Mouse (Mus musculus) midbrain, embryonic 14.5 days (tissue): Measurements from ENCODE around the gene Notch4. TPM values are rescaled to one million over a fixed set of nuclear protein-coding genes. Genes with fewer than 3 reads are reported as not detected.
A peak's percentile ranks its signal among the peaks of the same experiment; 100 is the strongest.

Experiments
- ATAC-seq: fragments of 200-750 bp; cut with Nextera tagmentation; 2 replicates; pipeline ENCODE4 v1.8.0; 2017; ENCODE audit warnings: moderate number of reproducible peaks, moderate library complexity; ENCODE audit not compliant: low FRiP score, low TSS enrichment
- DNase-seq: peaks from one replicate; pipeline ENCODE4 v3.0.0-alpha.2; 2015
- H3K27ac ChIP-seq: fragments of 300-500 bp; sonication (generic); replicated peaks from 2 replicates; pipeline ENCODE4 v1.5.1; 2014; ENCODE audit warnings: mild to moderate bottlenecking, low read depth, low read length, moderate library complexity
- H3K27me3 ChIP-seq: fragments of 300-500 bp; sonication (generic); 2 replicates; pipeline ENCODE4 v1.6.1; 2014; ENCODE audit warnings: low read length, control low read depth, mixed read lengths; ENCODE audit not compliant: control insufficient read depth, insufficient read depth
- H3K36me3 ChIP-seq: fragments of 300-500 bp; sonication (generic); 2 replicates; pipeline ENCODE4 v1.6.1; 2014; ENCODE audit warnings: low read length, control low read depth; ENCODE audit not compliant: control insufficient read depth, insufficient read depth
- H3K4me1 ChIP-seq: fragments of 300-500 bp; sonication (generic); 2 replicates; pipeline ENCODE4 v1.6.1; 2014; ENCODE audit warnings: mild to moderate bottlenecking, antibody characterized with exemption, low read length, control low read depth; ENCODE audit not compliant: control insufficient read depth, insufficient read depth
- H3K4me2 ChIP-seq: fragments of 300-500 bp; sonication (generic); 2 replicates; pipeline ENCODE4 v1.6.1; 2014; ENCODE audit warnings: mild to moderate bottlenecking, low read length, moderate library complexity
- H3K4me3 ChIP-seq: fragments of 300-500 bp; sonication (generic); replicated peaks from 2 replicates; pipeline ENCODE4 v1.5.1; 2014; ENCODE audit warnings: low read depth, low read length
- H3K9ac ChIP-seq: fragments of 300-500 bp; sonication (generic); replicated peaks from 2 replicates; pipeline ENCODE4 v1.6.1; 2014; ENCODE audit warnings: mild to moderate bottlenecking, low read length, moderate library complexity
- H3K9me3 ChIP-seq: fragments of 300-500 bp; sonication (generic); 2 replicates; pipeline ENCODE4 v1.6.1; 2016; ENCODE audit warnings: low read length, control low read depth, mixed read lengths; ENCODE audit not compliant: control insufficient read depth
- WGBS: fragments of 180-500 bp; shearing (Covaris S2); extraction: QIAGEN DNeasy Blood & Tissue Kit; methylation state at CpG from one replicate; pipeline ENCODE4 v1.1.7; 2014; 5-methylcytosine and 5-hydroxymethylcytosine counted together
- polyA plus RNA-seq: library from polyadenylated mRNA; unstranded; fragments of >200 nt; fragmentation: Nextera tagmentation; extraction: Ambion mirVana; gene quantifications from 2 replicates; pipeline ENCODE4 v1.2.1, GENCODE M21; 2014

The Notch4 gene
- polyA plus RNA-seq, 1 experiment from 2014 or later: 10.3 TPM

GRCm38 (mm10) chr17:34628644-34628967, 64.5 kb downstream of the Notch4 start:
- 15% methylated on average over 5 of the region's 5 CpGs for WGBS

GRCm38 (mm10) chr17:34629221-34629751, 65.2 kb downstream of the Notch4 start, which contains the start of gene Prrt1:
TSS of gene Prrt1 (plus strand) at chr17:34629533.
- H3K4me2 ChIP-seq: peak within 1 kb of the TSS; percentile 90
- peak within 1 kb of the TSS; percentile 93 for H3K27ac ChIP-seq
- ATAC-seq (peak; percentile 49; the same call in 1 of the 2 replicates), DNase-seq (peak; percentile 89)
- H3K4me1 ChIP-seq: peaks cover 53% of the 10 kb centered on the region
- H3K36me3 ChIP-seq: no peaks in the 10 kb centered on the region
- peaks cover 14% of the 10 kb centered on the region; the same call in 1 of the 2 replicates for H3K27me3 ChIP-seq
- no peaks in the 10 kb centered on the region for H3K9me3 ChIP-seq
- H3K4me3 ChIP-seq: peak within 1 kb of the TSS; percentile 71
- under 1% methylated on average over 16 of the region's 16 CpGs for WGBS
- peak within 1 kb of the TSS; percentile 68 for H3K9ac ChIP-seq

More at GRCm38 (mm10) chr17:34628644-34628967, 64.5 kb downstream of the Notch4 start:
- DNase-seq (no peak), ATAC-seq (no peak)
- peak overlapping the region; percentile 71 for H3K4me3 ChIP-seq
- peaks cover 14% of the 10 kb centered on the region; the same call in 1 of the 2 replicates for H3K27me3 ChIP-seq
- H3K27ac ChIP-seq: peak overlapping the region; percentile 93
- H3K9me3 ChIP-seq: no peaks in the 10 kb centered on the region
- H3K36me3 ChIP-seq: no peaks in the 10 kb centered on the region
- H3K4me2 ChIP-seq: peak overlapping the region; percentile 90
- H3K9ac ChIP-seq: peak overlapping the region; percentile 68; the same call in 1 of the 2 replicates
- H3K4me1 ChIP-seq: peaks cover 53% of the 10 kb centered on the region

- Histone ChIP-seq H3K4me3 (peak overlapping the region; percentile 71), H3K27ac (peak overlapping the region; percentile 93; the same call in 1 of the 2 replicates), H3K27me3 (peaks cover 14% of the 10 kb centered on the region; the same call in 1 of the 2 replicates), H3K9ac (peak overlapping the region; percentile 68), H3K9me3 (no peaks in the 10 kb centered on the region), H3K4me2 (peak overlapping the region; percentile 90), H3K4me1 (peaks cover 53% of the 10 kb centered on the region), H3K36me3 (no peaks in the 10 kb centered on the region)
- WGBS: 17% methylated on average over 12 of the region's 12 CpGs
- DNase-seq (no peak), ATAC-seq (no peak)
Observed at GRCm38 (mm10) chr17:34629796-34630603, 65.9 kb downstream of the Notch4 start.

GRCm38 (mm10) chr17:34630761-34631301, 66.8 kb downstream of the Notch4 start:
- peaks cover 52% of the 10 kb centered on the region for H3K4me1 ChIP-seq
- H3K27ac ChIP-seq: no peak overlapping the region
- peak overlapping the region; percentile 71 for H3K4me3 ChIP-seq
- peak overlapping the region; percentile 90 for H3K4me2 ChIP-seq
- peak; percentile 23 for DNase-seq
- no peak for ATAC-seq
- H3K9ac ChIP-seq: peak overlapping the region; percentile 43
- 2% methylated on average over 48 of the region's 48 CpGs for WGBS
- no peaks in the 10 kb centered on the region for H3K9me3 ChIP-seq
- H3K27me3 ChIP-seq: peaks cover 14% of the 10 kb centered on the region; the same call in 1 of the 2 replicates
- no peaks in the 10 kb centered on the region for H3K36me3 ChIP-seq

GRCm38 (mm10) chr17:34631647-34632046, 67.6 kb downstream of the Notch4 start:
- WGBS: 7% methylated on average over 12 of the region's 12 CpGs
- H3K4me1 ChIP-seq: peaks cover 44% of the 10 kb centered on the region
- H3K4me2 ChIP-seq: peak overlapping the region; percentile 90
- peak overlapping the region; percentile 43; the same call in 1 of the 2 replicates for H3K9ac ChIP-seq
- no peak for DNase-seq
- H3K27me3 ChIP-seq: peaks cover 14% of the 10 kb centered on the region; the same call in 1 of the 2 replicates
- no peak overlapping the region for H3K27ac ChIP-seq
- no peaks in the 10 kb centered on the region for H3K9me3 ChIP-seq
- H3K4me3 ChIP-seq: peak overlapping the region; percentile 71
- H3K36me3 ChIP-seq: no peaks in the 10 kb centered on the region
- no peak for ATAC-seq

- DNase-seq (peak; percentile 43), ATAC-seq (no peak)
- 1% methylated on average over 26 of the region's 26 CpGs for WGBS
- Histone ChIP-seq H3K27me3 (peaks cover 14% of the 10 kb centered on the region; the same call in 1 of the 2 replicates), H3K4me3 (peak overlapping the region; percentile 71), H3K4me1 (peaks cover 44% of the 10 kb centered on the region), H3K4me2 (peak overlapping the region; percentile 90), H3K36me3 (no peaks in the 10 kb centered on the region), H3K9me3 (no peaks in the 10 kb centered on the region), H3K27ac (no peak overlapping the region), H3K9ac (peak overlapping the region; percentile 43; the same call in 1 of the 2 replicates)
Observed at GRCm38 (mm10) chr17:34632261-34632691, 68.2 kb downstream of the Notch4 start.

- peaks cover 14% of the 10 kb centered on the region; the same call in 1 of the 2 replicates for H3K27me3 ChIP-seq
- no peaks in the 10 kb centered on the region for H3K36me3 ChIP-seq
- H3K27ac ChIP-seq: no peak overlapping the region
- H3K9me3 ChIP-seq: no peaks in the 10 kb centered on the region
- H3K4me1 ChIP-seq: peaks cover 19% of the 10 kb centered on the region
- no peak overlapping the region for H3K9ac ChIP-seq
- no peak overlapping the region for H3K4me2 ChIP-seq
- H3K4me3 ChIP-seq: no peak overlapping the region
- no peak for ATAC-seq
- WGBS: 86% methylated on average over 2 of the region's 2 CpGs
- DNase-seq: no peak
Observed at GRCm38 (mm10) chr17:34635671-34636070, 71.6 kb downstream of the Notch4 start.

GRCm38 (mm10) chr17:34637459-34637858, 73.4 kb downstream of the Notch4 start:
- no peak overlapping the region for H3K4me2 ChIP-seq
- H3K4me3 ChIP-seq: no peak overlapping the region
- no peak for DNase-seq
- H3K36me3 ChIP-seq: no peaks in the 10 kb centered on the region
- H3K9ac ChIP-seq: no peak overlapping the region
- H3K27me3 ChIP-seq: peaks cover 1% of the 10 kb centered on the region; the same call in 1 of the 2 replicates
- 74% methylated on average over 3 of the region's 3 CpGs for WGBS
- H3K4me1 ChIP-seq: peaks cover 1% of the 10 kb centered on the region; the same call in 1 of the 2 replicates
- no peak for ATAC-seq
- H3K9me3 ChIP-seq: no peaks in the 10 kb centered on the region
- no peak overlapping the region for H3K27ac ChIP-seq
